Mouse (Mus musculus): ENCODE data around the gene Gm10134. TPM values are rescaled to one million over a fixed set of nuclear protein-coding genes. Genes with fewer than 3 reads are reported as not detected.
"Not testable (repeated sequence)": the region's sequence is repeated elsewhere in the genome, so short reads cannot be mapped to it uniquely, and the experiment has no call there.

Gm10134 gene
- polyA plus RNA-seq (2016; fragmentation: Nextera tagmentation; extraction: Ambion mirVana): 0.61 and 0.64 TPM in 2 replicates

- H3K27me3 ChIP-seq: peaks cover 4% of the 10 kb centered on the region; the same call in 1 of the 2 replicates
- no peak for ATAC-seq (ENCODE audit: low FRiP score)
- H3K9me3 ChIP-seq: no peaks in the 10 kb centered on the region
- no peaks in the 10 kb centered on the region for H3K4me1 ChIP-seq
- 87% methylated on average over 3 of the region's 3 CpGs for WGBS
- H3K27ac ChIP-seq: no peak within 1 kb of the TSS
- no peaks in the 10 kb centered on the region for H3K36me3 ChIP-seq (replicated peaks)
- H3K9ac ChIP-seq: no peak within 1 kb of the TSS
- no peak within 1 kb of the TSS for H3K4me3 ChIP-seq (replicated peaks)
- no peak within 1 kb of the TSS for H3K4me2 ChIP-seq
Observed at GRCm38 (mm10) chr2:28505795-28506194, at the start of gene Gm10134. Gm10134 (plus strand) TSS chr2:28506095.

- no peak for ATAC-seq (ENCODE audit: low FRiP score)
- Histone ChIP-seq H3K27ac (no peak overlapping the region), H3K9me3 (no peaks in the 10 kb centered on the region), H3K4me3 (replicated peaks) (no peak overlapping the region), H3K36me3 (replicated peaks) (peaks cover 27% of the 10 kb centered on the region), H3K9ac (no peak overlapping the region), H3K4me1 (no peaks in the 10 kb centered on the region), H3K4me2 (no peak overlapping the region), H3K27me3 (no peaks in the 10 kb centered on the region)
- 79% methylated on average over 1 of the region's 1 CpGs for WGBS
Observed at GRCm38 (mm10) chr2:28456616-28457015, 49.3 kb upstream of the Gm10134 start.

- Histone ChIP-seq H3K36me3 (replicated peaks) (peaks cover 2% of the 10 kb centered on the region; the same call in 1 of the 2 replicates), H3K27me3 (peaks cover 14% of the 10 kb centered on the region; the same call in 1 of the 2 replicates), H3K4me2 (no peak overlapping the region), H3K9me3 (no peaks in the 10 kb centered on the region), H3K4me3 (replicated peaks) (no peak overlapping the region), H3K9ac (no peak overlapping the region), H3K4me1 (peaks cover 22% of the 10 kb centered on the region), H3K27ac (no peak overlapping the region)
- WGBS: 41% methylated on average over 3 of the region's 3 CpGs
- ATAC-seq (ENCODE audit: low FRiP score): no peak
Observed at GRCm38 (mm10) chr2:28463919-28464318, 42.0 kb upstream of the Gm10134 start.

- peaks cover 14% of the 10 kb centered on the region; the same call in 1 of the 2 replicates for H3K27me3 ChIP-seq
- H3K4me3 ChIP-seq (replicated peaks): no peak overlapping the region
- H3K36me3 ChIP-seq (replicated peaks): peaks cover 12% of the 10 kb centered on the region
- H3K9me3 ChIP-seq: no peaks in the 10 kb centered on the region
- no peak overlapping the region for H3K9ac ChIP-seq
- H3K27ac ChIP-seq: no peak overlapping the region
- 86% methylated on average over 9 of the region's 9 CpGs for WGBS
- no peak overlapping the region for H3K4me2 ChIP-seq
- peaks cover 25% of the 10 kb centered on the region for H3K4me1 ChIP-seq
- ATAC-seq (ENCODE audit: low FRiP score): no peak
Observed at GRCm38 (mm10) chr2:28464919-28465318, 41.0 kb upstream of the Gm10134 start.

GRCm38 (mm10) chr2:28465836-28466518, 39.9 kb upstream of the Gm10134 start, which contains the start of gene 1700007K13Rik:
1700007K13Rik (minus strand) TSS chr2:28466332.
- Histone ChIP-seq H3K27ac (peak within 1 kb of the TSS; percentile 25; the same call in 1 of the 2 replicates), H3K27me3 (peaks cover 14% of the 10 kb centered on the region; the same call in 1 of the 2 replicates), H3K9ac (no peak within 1 kb of the TSS), H3K4me1 (peaks cover 25% of the 10 kb centered on the region), H3K9me3 (no peaks in the 10 kb centered on the region), H3K4me3 (replicated peaks) (peak within 1 kb of the TSS; percentile 18), H3K4me2 (peak within 1 kb of the TSS; percentile 45), H3K36me3 (replicated peaks) (peaks cover 23% of the 10 kb centered on the region)
- 4% methylated on average over 25 of the region's 25 CpGs for WGBS
- ATAC-seq (ENCODE audit: low FRiP score): peak; percentile 71

GRCm38 (mm10) chr2:28467860-28468485, 37.9 kb upstream of the Gm10134 start, which contains the start of gene Mrps2:
Mrps2 (plus strand) TSS chr2:28468066.
- peak within 1 kb of the TSS; percentile 78 for H3K4me2 ChIP-seq
- peak within 1 kb of the TSS; percentile 95 for H3K9ac ChIP-seq
- peaks cover 25% of the 10 kb centered on the region for H3K4me1 ChIP-seq
- peaks cover 41% of the 10 kb centered on the region for H3K36me3 ChIP-seq (replicated peaks)
- WGBS: under 1% methylated on average over 49 of the region's 52 CpGs
- no peaks in the 10 kb centered on the region for H3K9me3 ChIP-seq
- ATAC-seq (ENCODE audit: low FRiP score): peak; percentile 89
- peaks cover 14% of the 10 kb centered on the region; the same call in 1 of the 2 replicates for H3K27me3 ChIP-seq
- no peak within 1 kb of the TSS for H3K27ac ChIP-seq
- peak within 1 kb of the TSS; percentile 95 for H3K4me3 ChIP-seq (replicated peaks)

- H3K27me3 ChIP-seq: peaks cover 14% of the 10 kb centered on the region; the same call in 1 of the 2 replicates
- H3K27ac ChIP-seq: no peak overlapping the region
- H3K9me3 ChIP-seq: no peaks in the 10 kb centered on the region
- peaks cover 44% of the 10 kb centered on the region for H3K36me3 ChIP-seq (replicated peaks)
- ATAC-seq (ENCODE audit: low FRiP score): no peak
- H3K9ac ChIP-seq: peak overlapping the region; percentile 95
- WGBS: 52% methylated on average over 18 of the region's 18 CpGs
- H3K4me2 ChIP-seq: peak overlapping the region; percentile 78
- H3K4me1 ChIP-seq: peaks cover 25% of the 10 kb centered on the region
- H3K4me3 ChIP-seq (replicated peaks): peak overlapping the region; percentile 95
Observed at GRCm38 (mm10) chr2:28468486-28469225, 37.2 kb upstream of the Gm10134 start.

GRCm38 (mm10) chr2:28469461-28469860, 36.4 kb upstream of the Gm10134 start:
- 97% methylated on average over 14 of the region's 14 CpGs for WGBS
- H3K4me3 ChIP-seq (replicated peaks): no peak overlapping the region

GRCm38 (mm10) chr2:28470591-28470990, 35.3 kb upstream of the Gm10134 start:
- H3K27ac ChIP-seq: no peak overlapping the region
- ATAC-seq (ENCODE audit: low FRiP score): no peak
- H3K4me1 ChIP-seq: peaks cover 21% of the 10 kb centered on the region
- H3K27me3 ChIP-seq: 0 out of 2 replicates have a peak, but pooled peaks cover 3% of the 10 kb centered on the region
- H3K9ac ChIP-seq: no peak overlapping the region
- no peaks in the 10 kb centered on the region for H3K9me3 ChIP-seq
- H3K4me2 ChIP-seq: no peak overlapping the region
- 93% methylated on average over 2 of the region's 2 CpGs for WGBS
- H3K4me3 ChIP-seq (replicated peaks): no peak overlapping the region
- H3K36me3 ChIP-seq (replicated peaks): peaks cover 44% of the 10 kb centered on the region

More at GRCm38 (mm10) chr2:28469461-28469860, 36.4 kb upstream of the Gm10134 start:
- Histone ChIP-seq H3K27me3 (peaks cover 14% of the 10 kb centered on the region; the same call in 1 of the 2 replicates), H3K4me2 (no peak overlapping the region), H3K9ac (no peak overlapping the region), H3K36me3 (replicated peaks) (peaks cover 44% of the 10 kb centered on the region), H3K9me3 (no peaks in the 10 kb centered on the region), H3K4me1 (peaks cover 25% of the 10 kb centered on the region), H3K27ac (no peak overlapping the region)
- ATAC-seq (ENCODE audit: low FRiP score): no peak

- 91% methylated on average over 8 of the region's 8 CpGs for WGBS
- H3K4me2 ChIP-seq; ATAC-seq (ENCODE audit: low FRiP score): not testable (repeated sequence)
Observed at GRCm38 (mm10) chr2:28472011-28472410, 33.9 kb upstream of the Gm10134 start.

GRCm38 (mm10) chr2:28477993-28478392, 27.9 kb upstream of the Gm10134 start:
- not testable (repeated sequence) for H3K4me3 ChIP-seq (replicated peaks)

More at GRCm38 (mm10) chr2:28472011-28472410, 33.9 kb upstream of the Gm10134 start:
- not testable (repeated sequence) for H3K27ac ChIP-seq; H3K4me3 ChIP-seq (replicated peaks); H3K9me3 ChIP-seq; H3K9ac ChIP-seq; H3K27me3 ChIP-seq
- Histone ChIP-seq H3K36me3 (replicated peaks) (peaks cover 44% of the 10 kb centered on the region), H3K4me1 (peaks cover 11% of the 10 kb centered on the region)

More at GRCm38 (mm10) chr2:28477993-28478392, 27.9 kb upstream of the Gm10134 start:
- H3K36me3 ChIP-seq (replicated peaks); H3K9me3 ChIP-seq; H3K9ac ChIP-seq; ATAC-seq (ENCODE audit: low FRiP score); H3K4me1 ChIP-seq; H3K27ac ChIP-seq; H3K27me3 ChIP-seq; H3K4me2 ChIP-seq: not testable (repeated sequence)
- WGBS: 90% methylated on average over 5 of the region's 5 CpGs
